Mouse (Mus musculus) small intestine, adult 10 weeks (tissue): Measurements from ENCODE around the gene Tlr5. TPM values are rescaled to one million over a fixed set of nuclear protein-coding genes. Genes with fewer than 3 reads are reported as not detected.

Experiments used
- polyA plus RNA-seq: library from polyadenylated mRNA; stranded (reverse); fragments of 350-450 nt; fragmentation: Illumina TruSeq; extraction: RNeasy Lipid Tissue Mini Kit (QIAGEN cat#74804); gene quantifications from one replicate; pipeline ENCODE4 v1.2.3, GENCODE M21; 2014; ENCODE audit warnings: low replicate concordance

The Tlr5 gene
- 0.48 TPM for polyA plus RNA-seq

GRCm38 (mm10) chr1:182954287-182955046, at the start of gene Tlr5:
Gene Tlr5, plus strand, starts transcription at chr1:182954788.

Other genes starting within 250 kb of the Tlr5 start
- not detected for gene Ccdc185, start 205.6 kb upstream of the Tlr5 start, polyA plus RNA-seq
- gene Susd4, start 190.9 kb upstream of the Tlr5 start, polyA plus RNA-seq = 0.19 TPM